Mouse (Mus musculus) right cerebral cortex, postnatal 25 days (tissue): ENCODE results near the gene Phf14.
A peak's percentile ranks its signal among the peaks of the same experiment; 100 is the strongest.
"Not testable (repeated sequence)": the region's sequence is repeated elsewhere in the genome, so short reads cannot be mapped to it uniquely, and the experiment has no call there.

Experiments
- DNase-seq: peaks from one replicate; pipeline ENCODE4 v3.0.0; 2022

The Phf14 gene

GRCm38 (mm10) chr6:12105144-12105543, 197.5 kb downstream of the Phf14 start:
- DNase-seq = peak; percentile 30

GRCm38 (mm10) chr6:12107326-12107725, 199.7 kb downstream of the Phf14 start:
- no peak for DNase-seq

GRCm38 (mm10) chr6:12107786-12108185, 200.2 kb downstream of the Phf14 start:
- no peak for DNase-seq

- no peak for DNase-seq
Measured at GRCm38 (mm10) chr6:12116926-12117818, 209.6 kb downstream of the Phf14 start.

GRCm38 (mm10) chr6:12117819-12118570, 210.4 kb downstream of the Phf14 start:
- no peak for DNase-seq

GRCm38 (mm10) chr6:12122759-12123158, 215.2 kb downstream of the Phf14 start:
- DNase-seq = no peak

GRCm38 (mm10) chr6:12125031-12125803, 217.6 kb downstream of the Phf14 start:
- DNase-seq = peak; percentile 46

- not testable (repeated sequence) for DNase-seq
Measured at GRCm38 (mm10) chr6:12126601-12127000, 219.0 kb downstream of the Phf14 start.

- no peak for DNase-seq
Measured at GRCm38 (mm10) chr6:12127287-12127686, 219.7 kb downstream of the Phf14 start.
